Mouse (Mus musculus) embryonic fibroblast, embryonic 13.5 days (primary cell): Measurements from ENCODE around the gene Mfap3.

Experiments
- CTCF ChIP-seq: IDR thresholded peaks from 2 replicates; pipeline ENCODE4 v1.5.1; 2011; ENCODE audit warnings: mild to moderate bottlenecking, control low read depth, low read length, moderate library complexity, borderline replicate concordance; ENCODE audit not compliant: insufficient read depth
- POLR2A ChIP-seq: IDR thresholded peaks from 2 replicates; pipeline ENCODE4 v1.6.1; 2011; ENCODE audit warnings: low read depth, mild to moderate bottlenecking, control low read depth, low read length, moderate library complexity

- TF ChIP-seq CTCF (no peak), POLR2A (no peak)
Observed at GRCm38 (mm10) chr11:57553015-57553780, 34.7 kb downstream of the Mfap3 start.
